Mouse (Mus musculus) embryonic fibroblast, embryonic 13.5 days (primary cell): ENCODE data around the gene Mtss1l. TPM values are rescaled to one million over a fixed set of nuclear protein-coding genes. Genes with fewer than 3 reads are reported as not detected.
A peak's percentile ranks its signal among the peaks of the same experiment; 100 is the strongest.
"Not testable (repeated sequence)": the region's sequence is repeated elsewhere in the genome, so short reads cannot be mapped to it uniquely, and the experiment has no call there.

ENCODE experiments used
- H3K27ac ChIP-seq: 2 replicates; pipeline ENCODE4 v1.5.1; 2012; ENCODE audit warnings: low read length, control low read depth, inconsistent platforms; ENCODE audit not compliant: insufficient read depth
- H3K4me1 ChIP-seq: 2 replicates; pipeline ENCODE4 v1.6.1; 2011; ENCODE audit warnings: low read length; ENCODE audit not compliant: control insufficient read depth, insufficient read depth
- H3K4me3 ChIP-seq: 2 replicates; pipeline ENCODE4 v1.5.1; 2011; ENCODE audit warnings: mild to moderate bottlenecking, control low read depth, low read length; ENCODE audit not compliant: insufficient read depth
- CTCF ChIP-seq: IDR thresholded peaks from 2 replicates; pipeline ENCODE4 v1.5.1; 2011; ENCODE audit warnings: mild to moderate bottlenecking, control low read depth, low read length, moderate library complexity, borderline replicate concordance; ENCODE audit not compliant: insufficient read depth
- POLR2A ChIP-seq: IDR thresholded peaks from 2 replicates; pipeline ENCODE4 v1.6.1; 2011; ENCODE audit warnings: low read depth, mild to moderate bottlenecking, control low read depth, low read length, moderate library complexity
- polyA plus RNA-seq: library from polyadenylated mRNA; stranded (reverse); fragments of >200 nt; gene quantifications from 2 replicates; pipeline ENCODE4 v1.2.4, GENCODE M21; 2011; ENCODE audit warnings: low read depth; ENCODE audit not compliant: missing spikeins, insufficient read length

The Mtss1l gene
- polyA plus RNA-seq, 1 experiment, result 54.3 TPM

DNA sequence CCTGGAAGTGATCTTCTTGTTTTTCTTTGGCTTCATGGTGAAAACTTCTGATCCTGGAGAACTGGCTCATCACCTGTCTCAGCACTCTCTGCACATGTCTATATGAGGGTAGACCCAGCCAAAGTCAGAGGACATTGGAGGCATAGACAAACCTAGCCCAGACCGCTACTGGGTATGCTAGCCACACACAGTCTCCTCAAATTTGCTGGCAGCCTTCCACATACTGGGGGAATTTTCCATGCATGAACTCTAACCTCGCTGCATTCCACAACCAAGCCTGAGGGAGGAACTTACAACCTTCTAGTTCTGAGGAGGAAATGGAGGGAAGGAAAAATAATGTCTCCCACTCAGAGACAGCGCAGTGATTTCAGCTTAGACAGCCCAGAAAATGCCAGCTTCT is 52.8 kb downstream of the Mtss1l start:
- H3K4me3 ChIP-seq, result no peak overlapping the region
- no peak for TF ChIP-seq POLR2A
- no peak for TF ChIP-seq CTCF
- H3K27ac ChIP-seq, result no peak overlapping the region
- H3K4me1 ChIP-seq, result peaks cover 4% of the 10 kb centered on the region; the same call in 1 of the 2 replicates

DNA sequence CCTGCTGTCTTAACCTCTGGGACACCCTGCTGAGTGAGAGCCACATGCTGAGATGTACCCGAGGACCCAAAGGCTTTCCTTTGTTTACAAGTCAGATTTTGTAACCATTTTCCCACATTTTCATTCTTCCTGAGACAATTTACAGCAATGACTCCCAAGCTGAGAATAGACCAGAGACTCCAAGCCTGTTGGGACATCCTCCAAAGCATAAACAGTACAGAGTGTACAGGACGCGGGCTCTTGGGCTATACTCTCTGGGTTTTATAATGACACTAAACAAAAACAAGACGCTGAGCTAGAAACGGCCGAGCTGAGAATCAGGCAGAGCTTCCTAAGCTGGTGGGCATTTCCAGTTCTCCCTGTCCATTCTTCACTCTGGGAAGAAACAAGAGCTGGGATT is 53.4 kb downstream of the Mtss1l start:
- Histone ChIP-seq H3K4me1 (peaks cover 6% of the 10 kb centered on the region; the same call in 1 of the 2 replicates), H3K27ac (no peak overlapping the region), H3K4me3 (no peak overlapping the region)
- TF ChIP-seq CTCF (no peak), POLR2A (no peak)

DNA sequence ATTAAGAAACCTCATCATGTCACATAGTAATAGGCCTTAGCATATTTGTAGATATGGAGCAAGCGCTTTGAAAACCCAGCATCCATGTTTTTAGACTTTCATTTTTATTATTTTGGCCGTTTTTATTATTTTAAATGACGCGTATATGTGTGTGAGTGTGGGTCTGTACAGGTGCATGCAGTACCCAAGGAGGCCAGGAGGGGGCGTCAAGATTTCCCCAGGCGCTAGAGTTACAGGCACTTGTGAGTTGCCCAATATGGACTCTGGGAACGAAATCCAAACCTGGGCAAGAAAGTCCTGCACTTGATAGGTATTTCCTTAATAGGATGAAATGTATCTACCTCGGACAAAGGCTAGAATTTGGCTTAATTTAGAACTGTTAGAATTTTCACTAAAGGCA is 54.0 kb downstream of the Mtss1l start:
- Histone ChIP-seq H3K27ac (no peak overlapping the region), H3K4me3 (no peak overlapping the region), H3K4me1 (peaks cover 7% of the 10 kb centered on the region; the same call in 1 of the 2 replicates)
- TF ChIP-seq CTCF, result no peak
- TF ChIP-seq POLR2A, result no peak

DNA sequence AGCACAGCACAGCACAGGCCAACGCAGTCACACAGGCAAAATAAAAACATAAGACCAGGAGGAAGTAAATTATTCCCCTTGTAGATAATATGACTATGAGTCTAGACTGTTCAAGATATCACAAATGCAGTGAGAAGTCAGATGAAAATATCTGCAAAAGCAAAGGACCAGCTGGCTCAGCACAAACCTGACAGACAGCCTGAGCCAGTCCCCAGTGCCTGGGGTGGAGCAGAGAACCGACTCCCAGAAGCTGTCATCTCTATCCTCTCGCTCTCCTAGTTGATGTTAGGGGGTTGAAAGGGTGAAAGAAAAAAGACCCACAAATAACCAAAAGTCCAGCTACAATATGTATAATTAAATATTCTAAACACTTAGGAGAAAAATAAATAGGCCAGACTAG is 54.4 kb downstream of the Mtss1l start:
- Histone ChIP-seq H3K4me3 (no peak overlapping the region), H3K4me1 (peaks cover 9% of the 10 kb centered on the region), H3K27ac (no peak overlapping the region)
- TF ChIP-seq CTCF (no peak), POLR2A (no peak)

DNA sequence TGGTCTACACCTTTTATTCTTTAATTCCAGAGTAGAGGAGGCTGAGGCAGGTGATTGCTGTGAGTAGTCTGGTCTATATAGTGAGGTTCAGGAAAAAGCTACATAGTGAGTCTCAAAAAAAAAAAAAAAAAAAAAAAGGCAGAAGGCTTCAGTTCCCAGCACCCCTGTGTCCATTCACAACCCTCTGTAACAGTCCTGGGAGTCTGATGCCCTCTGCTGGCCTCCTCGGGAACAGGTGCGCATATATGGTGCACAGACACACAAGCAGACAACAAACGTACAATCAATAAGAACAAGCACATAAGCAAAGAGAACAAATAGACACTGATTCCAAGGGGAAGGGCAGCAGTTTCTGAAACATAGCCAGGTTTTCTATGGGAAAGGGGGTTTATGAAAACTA is 55.1 kb downstream of the Mtss1l start:
- H3K4me3 ChIP-seq, result no peak overlapping the region
- H3K27ac ChIP-seq, result no peak overlapping the region
- peaks cover 9% of the 10 kb centered on the region for H3K4me1 ChIP-seq
- TF ChIP-seq POLR2A (no peak), CTCF (peak; percentile 3; the same call in 1 of the 2 replicates)

DNA sequence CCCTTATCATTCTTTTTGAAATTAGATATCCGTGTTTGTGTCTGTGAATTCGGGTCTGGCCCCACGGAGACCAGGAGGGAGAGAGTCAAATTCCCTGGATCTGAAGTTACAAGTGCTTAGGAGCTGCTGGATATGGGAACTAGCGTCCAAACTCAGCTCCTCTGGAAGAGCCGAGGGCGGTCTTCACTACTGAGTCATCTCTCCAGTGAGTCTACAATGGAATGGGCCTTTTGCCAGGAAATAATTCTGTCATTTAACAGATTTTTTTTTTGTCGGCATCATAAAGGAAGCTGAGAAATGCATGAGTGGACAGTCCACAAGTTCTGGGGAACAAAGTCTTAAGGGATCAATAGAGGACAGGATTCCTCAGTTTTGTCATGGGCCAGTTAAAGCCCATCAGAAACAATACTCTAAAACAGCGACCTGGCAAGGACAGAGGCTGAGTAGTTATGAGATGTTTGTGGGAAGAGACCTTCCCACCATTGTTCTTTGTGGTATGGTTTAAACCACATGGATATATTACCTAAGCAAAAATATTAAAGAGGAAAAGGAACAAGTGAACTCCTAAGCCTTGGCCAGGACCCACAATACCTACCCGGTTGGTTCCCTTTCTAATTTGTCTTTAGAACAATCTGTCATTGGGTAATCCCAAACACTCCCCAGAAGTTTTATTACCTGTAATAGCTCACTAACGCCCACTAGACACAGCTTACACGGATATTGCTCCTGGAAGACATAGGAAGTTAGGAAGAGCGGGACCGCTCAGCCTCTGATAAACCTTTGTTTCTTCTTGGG is 58.8 kb downstream of the Mtss1l start:
- peaks cover 5% of the 10 kb centered on the region; the same call in 1 of the 2 replicates for H3K4me1 ChIP-seq
- TF ChIP-seq POLR2A, result no peak
- TF ChIP-seq CTCF, result no peak
- peak overlapping the region; percentile 82 for H3K27ac ChIP-seq
- H3K4me3 ChIP-seq, result no peak overlapping the region

DNA sequence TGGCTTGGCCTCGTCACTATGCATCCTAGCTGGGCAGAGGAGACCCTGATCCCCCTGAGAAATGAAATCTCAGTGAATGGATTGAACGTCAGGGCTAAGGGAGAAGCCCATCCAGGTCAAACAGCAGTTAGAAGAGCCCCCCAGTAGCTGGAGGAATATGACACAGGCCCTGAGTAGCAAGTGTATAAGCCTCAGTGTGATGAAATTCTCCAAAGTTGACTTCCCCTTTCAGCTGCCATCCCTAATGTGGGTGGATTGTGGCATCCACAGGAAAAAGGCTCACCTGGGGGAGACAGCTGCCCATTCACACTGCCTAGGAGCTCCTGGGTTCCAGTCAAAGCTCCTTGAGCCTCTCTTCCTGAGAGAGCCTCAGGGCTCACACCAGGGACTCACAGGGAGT is 64.1 kb downstream of the Mtss1l start:
- Histone ChIP-seq H3K4me1 (peaks cover 2% of the 10 kb centered on the region; the same call in 1 of the 2 replicates), H3K27ac (no peak overlapping the region), H3K4me3 (no peak overlapping the region)
- TF ChIP-seq CTCF (no peak), POLR2A (no peak)

DNA sequence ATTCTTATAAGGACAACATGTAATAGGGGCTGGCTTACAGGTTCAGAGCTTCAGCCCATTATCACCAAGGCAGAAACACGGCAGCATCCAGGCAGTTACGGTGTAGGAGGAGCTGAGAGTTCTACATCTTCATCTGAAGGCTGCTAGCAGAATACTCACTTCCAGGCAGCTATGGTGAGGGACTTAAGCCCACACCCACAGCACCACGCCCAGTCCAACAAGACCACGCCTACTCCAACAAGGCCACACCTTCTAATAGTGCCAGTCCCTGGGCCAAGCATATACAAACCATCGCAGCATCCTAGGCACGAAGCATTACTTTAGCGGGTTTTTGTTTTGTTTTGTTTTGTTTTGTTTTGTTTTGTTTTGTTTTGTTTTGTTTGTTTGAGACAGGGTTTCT is 65.2 kb downstream of the Mtss1l start:
- not testable (repeated sequence) for H3K4me3 ChIP-seq, H3K27ac ChIP-seq, H3K4me1 ChIP-seq

DNA sequence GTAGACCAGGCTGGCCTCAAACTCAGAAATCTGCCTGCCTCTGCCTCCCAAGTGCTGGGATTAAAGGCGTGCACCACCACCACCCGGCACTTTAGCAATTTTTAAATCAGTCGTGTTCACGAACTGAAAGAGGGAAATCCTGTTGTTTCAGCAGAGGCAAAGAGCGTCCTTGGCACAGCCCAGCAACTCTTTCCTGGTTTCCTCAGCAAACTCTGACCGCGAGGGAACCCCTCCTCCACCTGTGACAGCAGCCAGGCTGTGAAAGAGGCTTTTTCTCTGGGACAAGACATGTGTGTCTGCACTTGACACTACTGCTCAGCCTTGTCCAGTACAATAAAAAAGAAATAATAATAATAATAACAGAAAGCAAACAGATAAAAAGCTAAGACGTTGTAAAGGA is 65.7 kb downstream of the Mtss1l start:
- H3K4me1 ChIP-seq, result no peaks in the 10 kb centered on the region
- no peak overlapping the region for H3K27ac ChIP-seq
- TF ChIP-seq POLR2A, result no peak
- TF ChIP-seq CTCF, result no peak
- H3K4me3 ChIP-seq, result no peak overlapping the region

DNA sequence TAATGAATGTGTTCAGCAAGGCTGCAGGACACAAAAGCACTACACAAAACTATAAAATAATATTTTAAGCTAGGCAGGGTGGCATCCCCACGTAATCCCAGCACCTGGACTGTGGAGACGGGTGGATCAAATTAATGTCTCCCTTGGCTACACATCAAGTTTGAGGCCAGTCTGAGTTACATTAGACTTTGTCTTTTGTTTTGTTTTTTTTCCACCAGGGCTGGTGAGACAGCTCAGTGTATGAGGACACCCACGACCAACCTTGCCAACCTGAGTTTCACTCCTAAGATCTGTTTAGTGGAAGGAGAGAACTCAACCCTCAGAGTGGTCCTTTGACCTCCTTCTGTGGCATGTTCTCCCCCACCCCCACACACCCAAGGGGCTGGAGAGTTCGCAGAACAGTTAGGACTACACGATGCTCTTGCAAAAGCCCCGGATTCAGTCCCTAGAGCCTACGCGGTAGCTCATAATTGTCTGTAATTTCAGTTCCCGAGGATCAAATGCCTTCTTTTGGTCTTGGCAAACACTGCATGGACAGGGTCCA is 66.2 kb downstream of the Mtss1l start:
- H3K4me1 ChIP-seq, result no peaks in the 10 kb centered on the region
- H3K4me3 ChIP-seq, result no peak overlapping the region
- TF ChIP-seq CTCF (no peak), POLR2A (no peak)
- H3K27ac ChIP-seq, result no peak overlapping the region
